Mouse (Mus musculus): ENCODE results near the gene Trim29. TPM values are rescaled to one million over a fixed set of nuclear protein-coding genes. Genes with fewer than 3 reads are reported as not detected.

Gene Trim29
- 2.4 and 2.7 TPM in 2 replicates for polyA plus RNA-seq (2014; fragmentation: Nextera tagmentation; extraction: Ambion mirVana)

DNA sequence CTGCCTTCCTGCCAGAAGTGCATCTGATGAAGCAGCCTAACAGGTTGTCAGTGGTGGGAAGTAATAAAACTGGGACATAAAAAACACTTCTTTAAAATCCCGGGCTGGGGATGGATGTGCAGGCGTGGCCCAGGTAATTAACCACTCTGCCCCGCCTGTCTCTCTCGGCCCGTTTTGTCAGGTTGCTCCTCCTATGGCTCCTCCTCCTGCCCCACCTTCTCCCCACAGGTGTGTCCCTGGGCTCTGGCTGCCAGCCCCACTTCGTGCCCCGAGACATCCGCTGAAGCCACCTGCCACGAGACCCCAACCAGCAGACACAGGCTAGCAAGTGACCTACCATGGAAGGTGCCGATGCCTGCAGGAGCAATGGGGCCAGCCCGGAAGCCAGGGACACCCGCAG, at the start of gene Trim29:
Gene Trim29 (plus strand): TSS at position 311 of the 400 bp plus-strand sequence.
- Histone ChIP-seq H3K36me3 (ENCODE audit: control insufficient read depth, insufficient read depth, low read length) (no peaks in the 10 kb centered on the region), H3K9me3 (ENCODE audit: control insufficient read depth, low read length) (no peaks in the 10 kb centered on the region), H3K9ac (ENCODE audit: low read length) (no peak within 1 kb of the TSS), H3K4me2 (ENCODE audit: low read depth) (no peak within 1 kb of the TSS), H3K4me1 (ENCODE audit: control insufficient read depth, insufficient read depth, low read length) (no peaks in the 10 kb centered on the region), H3K27me3 (ENCODE audit: control insufficient read depth, insufficient read depth, low read length) (no peaks in the 10 kb centered on the region), H3K27ac (ENCODE audit: low read depth, low read length) (no peak within 1 kb of the TSS), H3K4me3 (ENCODE audit: low read depth, low read length) (no peak within 1 kb of the TSS)
- WGBS = 45% methylated on average over 12 of the region's 12 CpGs
- no peak for DNase-seq (ENCODE audit: low spot score)
- no peak for ATAC-seq (ENCODE audit: insufficient read depth, low FRiP score, low TSS enrichment)

DNA sequence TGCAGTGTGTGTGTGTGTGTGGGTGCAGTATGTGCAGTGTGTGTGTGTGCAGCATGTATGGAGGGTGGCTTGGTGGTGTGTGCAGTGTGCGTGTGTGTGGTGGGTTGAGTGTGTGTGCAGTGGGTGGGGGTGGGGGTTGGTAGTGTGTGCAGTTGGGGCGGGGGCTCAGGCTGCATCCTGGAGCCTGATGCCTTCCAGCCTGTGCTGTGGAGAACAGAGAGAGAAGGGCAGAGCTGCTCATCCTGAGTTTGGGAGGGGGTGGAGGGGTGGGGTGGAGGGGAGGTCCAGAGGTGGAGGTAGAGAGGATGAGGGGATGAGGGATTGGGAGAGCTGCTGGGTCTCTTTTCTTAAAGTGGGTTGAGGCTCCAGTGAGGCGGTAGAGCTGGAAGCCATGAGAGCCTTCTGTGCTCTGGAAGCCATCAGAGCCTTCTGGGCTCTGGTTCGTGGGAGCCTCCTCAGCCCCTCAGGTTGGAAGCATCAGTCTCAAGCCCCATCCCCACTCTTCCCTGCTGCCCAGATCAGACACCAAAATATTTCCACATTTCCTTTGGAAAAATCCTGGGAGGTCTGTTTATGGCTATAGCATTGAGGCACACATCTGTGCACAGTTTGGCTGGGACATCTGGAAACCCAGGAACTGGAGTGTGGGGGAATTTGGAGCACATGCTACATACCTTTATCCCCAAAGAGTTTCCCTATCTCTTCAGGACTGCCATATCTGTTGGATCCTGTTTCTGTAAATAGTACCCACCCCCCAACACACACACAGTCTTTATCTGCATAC, 49.3 kb upstream of the Trim29 start:
- Histone ChIP-seq H3K4me3 (ENCODE audit: low read depth, low read length) (no peak overlapping the region), H3K27me3 (ENCODE audit: control insufficient read depth, insufficient read depth, low read length) (no peaks in the 10 kb centered on the region), H3K9ac (ENCODE audit: low read length) (no peak overlapping the region), H3K9me3 (ENCODE audit: control insufficient read depth, low read length) (no peaks in the 10 kb centered on the region), H3K27ac (ENCODE audit: low read depth, low read length) (peak overlapping the region; percentile 53), H3K36me3 (ENCODE audit: control insufficient read depth, insufficient read depth, low read length) (no peaks in the 10 kb centered on the region), H3K4me2 (ENCODE audit: low read depth) (no peak overlapping the region), H3K4me1 (ENCODE audit: control insufficient read depth, insufficient read depth, low read length) (peaks cover 11% of the 10 kb centered on the region)
- 60% methylated on average over 3 of the region's 4 CpGs for WGBS
- ATAC-seq (ENCODE audit: insufficient read depth, low FRiP score, low TSS enrichment) (no peak), DNase-seq (ENCODE audit: low spot score) (peak; percentile 38)

DNA sequence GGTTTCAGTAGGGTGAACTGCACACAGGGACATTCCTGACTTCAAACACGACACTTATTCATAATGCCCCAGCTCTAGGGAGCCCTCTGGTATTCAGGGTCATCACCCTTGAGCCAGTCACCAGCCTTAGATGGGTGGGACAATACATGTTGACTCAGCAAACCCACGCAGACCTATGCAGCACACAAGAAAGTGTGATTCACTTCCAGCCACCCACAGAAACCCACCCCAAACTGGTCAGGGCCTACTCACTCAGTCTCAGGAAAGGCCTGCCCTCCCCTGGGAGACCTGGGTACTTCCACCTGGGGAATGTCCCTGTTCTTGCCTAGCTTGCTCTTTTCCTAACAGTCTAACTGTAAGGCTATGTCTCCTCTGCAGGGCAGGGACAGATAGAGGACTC, 48.7 kb upstream of the Trim29 start:
- WGBS = 26% methylated on average over 2 of the region's 2 CpGs
- no peak overlapping the region for H3K4me3 ChIP-seq (ENCODE audit: low read depth, low read length)
- peak overlapping the region; percentile 23; the same call in 1 of the 2 replicates for H3K27ac ChIP-seq (ENCODE audit: low read depth, low read length)
- no peaks in the 10 kb centered on the region for H3K27me3 ChIP-seq (ENCODE audit: control insufficient read depth, insufficient read depth, low read length)
- H3K4me1 ChIP-seq (ENCODE audit: control insufficient read depth, insufficient read depth, low read length) = peaks cover 11% of the 10 kb centered on the region
- no peak overlapping the region for H3K4me2 ChIP-seq (ENCODE audit: low read depth)
- H3K9me3 ChIP-seq (ENCODE audit: control insufficient read depth, low read length) = no peaks in the 10 kb centered on the region
- H3K36me3 ChIP-seq (ENCODE audit: control insufficient read depth, insufficient read depth, low read length) = no peaks in the 10 kb centered on the region
- H3K9ac ChIP-seq (ENCODE audit: low read length) = no peak overlapping the region
- ATAC-seq (ENCODE audit: insufficient read depth, low FRiP score, low TSS enrichment) (no peak), DNase-seq (ENCODE audit: low spot score) (no peak)

DNA sequence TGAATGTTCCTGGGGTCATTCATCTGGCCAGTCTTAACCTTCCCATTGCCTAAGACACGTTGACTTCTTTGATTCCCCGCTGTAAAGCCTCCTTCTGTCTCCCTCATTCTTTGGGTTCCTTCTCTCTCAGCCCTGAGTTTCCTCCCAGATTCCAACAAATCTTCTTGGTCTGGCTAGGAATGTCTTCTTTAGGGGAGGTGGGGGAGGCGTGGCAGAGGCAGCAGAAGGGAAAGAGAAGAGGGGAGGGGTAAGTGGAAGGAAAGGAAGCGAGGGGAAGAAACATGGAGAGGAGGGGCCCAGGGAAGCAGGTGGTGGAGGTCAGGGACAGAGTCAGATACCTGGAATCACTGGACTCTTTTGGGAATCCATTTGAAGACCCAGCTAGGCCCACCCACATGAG, 48.3 kb upstream of the Trim29 start:
- WGBS = 52% methylated on average over 4 of the region's 4 CpGs
- Histone ChIP-seq H3K27me3 (ENCODE audit: control insufficient read depth, insufficient read depth, low read length) (no peaks in the 10 kb centered on the region), H3K4me2 (ENCODE audit: low read depth) (no peak overlapping the region), H3K9me3 (ENCODE audit: control insufficient read depth, low read length) (no peaks in the 10 kb centered on the region), H3K27ac (ENCODE audit: low read depth, low read length) (no peak overlapping the region), H3K36me3 (ENCODE audit: control insufficient read depth, insufficient read depth, low read length) (no peaks in the 10 kb centered on the region), H3K9ac (ENCODE audit: low read length) (no peak overlapping the region; the same call in 1 of the 2 replicates), H3K4me1 (ENCODE audit: control insufficient read depth, insufficient read depth, low read length) (peaks cover 11% of the 10 kb centered on the region), H3K4me3 (ENCODE audit: low read depth, low read length) (no peak overlapping the region)
- no peak for ATAC-seq (ENCODE audit: insufficient read depth, low FRiP score, low TSS enrichment)
- no peak for DNase-seq (ENCODE audit: low spot score)

DNA sequence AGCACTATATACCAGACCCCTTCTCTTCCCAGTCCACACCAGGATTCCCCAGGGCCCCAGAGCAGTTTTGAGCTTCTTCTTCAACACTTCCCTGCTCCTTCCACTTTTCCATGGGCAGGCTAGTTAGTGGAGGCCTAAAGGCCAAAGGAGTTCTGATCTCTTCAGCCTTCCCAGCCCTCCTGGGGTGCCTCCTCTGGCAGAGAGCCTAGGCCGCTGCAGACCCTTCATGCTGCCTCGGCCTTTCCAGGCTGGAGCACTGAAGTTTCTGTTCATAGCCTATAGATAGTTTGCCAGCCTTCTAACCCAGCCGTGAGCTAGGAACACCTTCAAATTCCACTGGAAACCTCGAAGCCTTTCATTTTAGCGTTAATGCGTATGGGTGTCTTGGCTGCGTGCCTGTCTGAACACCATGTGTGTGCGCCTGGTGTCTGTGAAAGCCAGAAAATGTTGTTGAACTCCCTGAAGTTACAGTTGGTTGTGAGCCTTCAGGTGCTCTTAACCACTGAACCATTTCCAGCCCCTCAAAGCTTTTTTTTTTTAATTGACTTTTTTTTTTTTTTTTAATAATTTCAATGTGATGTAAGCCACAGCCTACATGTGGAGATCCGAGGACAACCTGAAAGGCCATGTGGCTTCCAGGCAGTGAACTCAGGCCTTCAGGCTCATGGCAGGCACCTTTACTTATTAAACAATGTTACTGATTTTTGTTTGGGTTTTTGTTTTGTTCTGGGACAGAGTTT, 47.7 kb upstream of the Trim29 start:
- 72% methylated on average over 9 of the region's 9 CpGs for WGBS

DNA sequence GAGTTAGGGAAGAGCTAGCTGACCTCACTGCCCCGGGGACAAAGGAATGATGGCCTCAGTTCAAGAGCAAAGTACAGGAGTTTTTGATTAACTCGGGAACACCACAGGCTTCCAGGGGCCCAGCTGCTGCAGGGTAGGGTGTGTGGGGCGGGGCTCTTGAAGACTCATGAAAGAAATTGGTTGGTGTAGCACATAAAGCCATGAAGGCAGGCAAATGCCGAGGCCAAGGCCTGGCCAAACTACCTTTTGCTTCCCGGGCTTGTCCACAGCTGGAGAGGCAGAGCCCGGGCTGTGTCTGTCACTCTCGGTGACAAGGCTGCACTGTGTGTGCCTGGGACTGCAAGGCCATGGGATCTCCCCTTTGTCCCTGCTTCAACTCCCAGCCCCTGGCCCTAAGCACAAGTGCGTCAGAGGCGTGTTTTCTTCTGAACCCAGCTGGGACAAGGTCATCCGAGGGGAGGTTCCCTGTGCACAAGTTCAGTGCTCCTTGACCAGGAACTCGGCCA, 46.6 kb upstream of the Trim29 start:
- no peak overlapping the region for H3K9ac ChIP-seq (ENCODE audit: low read length)
- H3K27me3 ChIP-seq (ENCODE audit: control insufficient read depth, insufficient read depth, low read length) = no peaks in the 10 kb centered on the region
- H3K9me3 ChIP-seq (ENCODE audit: control insufficient read depth, low read length) = no peaks in the 10 kb centered on the region
- H3K36me3 ChIP-seq (ENCODE audit: control insufficient read depth, insufficient read depth, low read length) = no peaks in the 10 kb centered on the region
- WGBS = 12% methylated on average over 11 of the region's 11 CpGs
- H3K4me2 ChIP-seq (ENCODE audit: low read depth) = no peak overlapping the region
- no peak overlapping the region for H3K4me3 ChIP-seq (ENCODE audit: low read depth, low read length)
- no peak for ATAC-seq (ENCODE audit: insufficient read depth, low FRiP score, low TSS enrichment)
- H3K27ac ChIP-seq (ENCODE audit: low read depth, low read length) = peak overlapping the region; percentile 65
- peak; percentile 53 for DNase-seq (ENCODE audit: low spot score)
- peaks cover 11% of the 10 kb centered on the region for H3K4me1 ChIP-seq (ENCODE audit: control insufficient read depth, insufficient read depth, low read length)

More for the DNA sequence above, 47.7 kb upstream of the Trim29 start:
- Histone ChIP-seq H3K27ac (ENCODE audit: low read depth, low read length) (no peak overlapping the region), H3K4me3 (ENCODE audit: low read depth, low read length) (no peak overlapping the region), H3K27me3 (ENCODE audit: control insufficient read depth, insufficient read depth, low read length) (no peaks in the 10 kb centered on the region), H3K9me3 (ENCODE audit: control insufficient read depth, low read length) (no peaks in the 10 kb centered on the region), H3K36me3 (ENCODE audit: control insufficient read depth, insufficient read depth, low read length) (no peaks in the 10 kb centered on the region), H3K9ac (ENCODE audit: low read length) (no peak overlapping the region), H3K4me2 (ENCODE audit: low read depth) (no peak overlapping the region), H3K4me1 (ENCODE audit: control insufficient read depth, insufficient read depth, low read length) (peaks cover 11% of the 10 kb centered on the region)
- ATAC-seq (ENCODE audit: insufficient read depth, low FRiP score, low TSS enrichment) = no peak
- DNase-seq (ENCODE audit: low spot score) = no peak

DNA sequence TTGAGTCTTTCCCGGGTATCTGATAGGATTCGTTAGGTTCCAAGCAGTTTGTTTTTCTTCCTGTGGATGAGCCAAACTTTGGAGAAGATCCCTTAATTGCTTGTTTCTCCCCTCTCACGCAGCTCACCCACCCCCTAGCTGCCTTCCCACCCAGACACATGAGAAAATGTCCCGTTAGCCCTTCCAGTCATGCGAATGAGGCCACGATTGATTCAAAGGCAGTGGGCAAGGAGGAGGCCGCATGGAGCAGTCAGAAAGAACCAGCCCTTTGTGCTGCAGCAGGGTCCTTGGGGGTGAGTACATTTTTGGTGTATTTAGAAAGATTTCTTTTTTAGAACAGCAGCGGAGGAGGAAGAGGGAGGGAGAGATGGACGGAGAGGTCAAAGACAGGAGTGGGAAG, 45.5 kb upstream of the Trim29 start:
- no peak overlapping the region for H3K27ac ChIP-seq (ENCODE audit: low read depth, low read length)
- WGBS = 53% methylated on average over 9 of the region's 9 CpGs

DNA sequence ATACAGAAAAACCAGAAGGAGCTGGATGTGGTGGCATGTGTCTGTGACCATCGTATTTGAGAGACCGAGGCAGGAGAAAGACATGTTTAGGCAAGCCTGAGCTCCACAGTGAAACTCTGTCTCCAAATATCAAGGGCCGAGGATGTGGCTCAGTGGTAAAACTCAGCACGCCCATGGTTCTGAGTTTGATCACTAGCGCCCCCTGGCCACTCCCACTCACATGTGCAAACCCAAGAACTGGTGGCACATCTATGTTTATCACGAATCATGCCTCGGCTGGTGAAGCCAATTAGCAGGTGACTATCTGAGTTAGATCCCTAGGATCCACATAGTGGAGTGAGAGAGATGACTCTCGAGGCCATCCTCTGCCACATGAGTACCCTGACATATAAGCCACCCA, 43.3 kb upstream of the Trim29 start:
- WGBS = 76% methylated on average over 8 of the region's 8 CpGs

More for the DNA sequence above, 45.5 kb upstream of the Trim29 start:
- Histone ChIP-seq H3K4me1 (ENCODE audit: control insufficient read depth, insufficient read depth, low read length) (peaks cover 11% of the 10 kb centered on the region), H3K9me3 (ENCODE audit: control insufficient read depth, low read length) (no peaks in the 10 kb centered on the region), H3K4me2 (ENCODE audit: low read depth) (no peak overlapping the region), H3K4me3 (ENCODE audit: low read depth, low read length) (no peak overlapping the region), H3K9ac (ENCODE audit: low read length) (no peak overlapping the region), H3K36me3 (ENCODE audit: control insufficient read depth, insufficient read depth, low read length) (no peaks in the 10 kb centered on the region), H3K27me3 (ENCODE audit: control insufficient read depth, insufficient read depth, low read length) (peaks cover 3% of the 10 kb centered on the region)
- ATAC-seq (ENCODE audit: insufficient read depth, low FRiP score, low TSS enrichment) (no peak), DNase-seq (ENCODE audit: low spot score) (no peak)

More for the DNA sequence above, 43.3 kb upstream of the Trim29 start:
- no peaks in the 10 kb centered on the region for H3K9me3 ChIP-seq (ENCODE audit: control insufficient read depth, low read length)
- H3K27ac ChIP-seq (ENCODE audit: low read depth, low read length) = no peak overlapping the region
- H3K4me2 ChIP-seq (ENCODE audit: low read depth) = no peak overlapping the region
- no peak overlapping the region for H3K9ac ChIP-seq (ENCODE audit: low read length)
- peaks cover 9% of the 10 kb centered on the region for H3K4me1 ChIP-seq (ENCODE audit: control insufficient read depth, insufficient read depth, low read length)
- no peaks in the 10 kb centered on the region for H3K36me3 ChIP-seq (ENCODE audit: control insufficient read depth, insufficient read depth, low read length)
- peaks cover 17% of the 10 kb centered on the region for H3K27me3 ChIP-seq (ENCODE audit: control insufficient read depth, insufficient read depth, low read length)
- ATAC-seq (ENCODE audit: insufficient read depth, low FRiP score, low TSS enrichment) (no peak), DNase-seq (ENCODE audit: low spot score) (no peak)
- H3K4me3 ChIP-seq (ENCODE audit: low read depth, low read length) = no peak overlapping the region
